Mouse (Mus musculus) gastrocnemius, adult 18-20 months (tissue): ENCODE results near the gene Mrps23. TPM values are rescaled to one million over a fixed set of nuclear protein-coding genes. Genes with fewer than 3 reads are reported as not detected.
"Not testable (repeated sequence)": the region's sequence is repeated elsewhere in the genome, so short reads cannot be mapped to it uniquely, and the experiment has no call there.

Experiments
- DNase-seq: peaks from one replicate; pipeline ENCODE4 v3.0.0; 2021; ENCODE audit warnings: low spot score
- total RNA-seq, 2 experiments: library from RNA; stranded (reverse); gene quantifications; 2 replicates each; pipeline ENCODE4 v1.2.3; 2021

Mrps23 gene
- total RNA-seq, 2 experiments from 2014 or later: 147 to 169 TPM

DNA sequence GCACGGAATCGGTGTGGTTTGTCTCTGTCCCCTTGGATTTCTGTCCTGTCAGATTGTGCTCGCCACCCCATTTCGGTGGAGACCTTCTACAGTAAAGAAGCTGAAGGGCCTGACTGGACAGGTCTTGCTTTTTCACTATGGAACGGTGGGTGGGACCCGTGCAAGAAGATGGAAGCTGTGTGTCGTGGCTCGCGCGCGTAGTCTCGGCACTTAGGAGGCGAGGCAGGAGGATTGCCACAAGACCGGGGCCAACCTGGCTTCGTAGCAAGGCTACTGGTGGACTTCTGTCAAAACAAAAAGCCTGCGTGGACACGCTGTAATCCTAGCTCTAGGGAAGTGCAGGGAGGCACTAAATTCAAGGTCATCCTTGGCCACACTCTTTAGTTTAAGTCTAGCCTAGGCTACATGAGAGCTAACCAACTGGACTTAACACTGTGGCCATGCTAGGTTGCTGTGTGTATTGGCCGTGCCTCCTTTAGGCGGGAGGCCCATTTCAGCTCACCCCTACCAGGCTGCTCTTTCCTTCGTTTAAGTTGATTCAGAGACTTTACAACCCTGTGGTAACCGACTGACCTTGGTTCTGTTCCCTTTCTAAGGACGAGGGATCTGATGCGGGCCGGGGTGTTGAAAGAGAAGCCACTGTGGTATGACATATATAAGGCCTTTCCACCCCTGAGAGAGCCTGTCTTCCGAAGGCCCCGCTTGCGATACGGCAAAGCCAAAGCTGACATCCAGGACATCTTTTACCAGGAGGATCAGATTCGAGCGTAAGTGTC lies 593 bp downstream of the Mrps23 start:
- no peak for DNase-seq

DNA sequence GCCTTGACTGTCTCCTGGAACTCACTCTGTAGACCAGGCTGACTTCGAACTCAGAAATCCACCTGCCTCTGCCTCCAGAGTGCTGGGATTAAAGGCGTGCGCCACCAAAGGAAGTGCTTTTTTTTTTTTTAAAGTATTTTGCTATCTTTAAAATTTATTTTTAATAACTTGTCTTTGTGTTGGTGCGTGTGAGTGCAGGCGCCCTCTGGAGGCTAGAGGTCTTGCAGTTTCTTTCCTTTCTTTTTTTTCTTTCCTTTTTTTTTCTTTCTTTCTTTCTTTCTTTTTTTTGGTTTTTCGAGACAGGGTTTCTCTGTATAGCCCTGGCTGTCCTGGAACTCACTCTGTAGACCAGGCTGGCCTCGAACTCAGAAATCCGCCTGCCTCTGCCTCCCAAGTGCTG lies 2.4 kb downstream of the Mrps23 start:
- DNase-seq: not testable (repeated sequence)

DNA sequence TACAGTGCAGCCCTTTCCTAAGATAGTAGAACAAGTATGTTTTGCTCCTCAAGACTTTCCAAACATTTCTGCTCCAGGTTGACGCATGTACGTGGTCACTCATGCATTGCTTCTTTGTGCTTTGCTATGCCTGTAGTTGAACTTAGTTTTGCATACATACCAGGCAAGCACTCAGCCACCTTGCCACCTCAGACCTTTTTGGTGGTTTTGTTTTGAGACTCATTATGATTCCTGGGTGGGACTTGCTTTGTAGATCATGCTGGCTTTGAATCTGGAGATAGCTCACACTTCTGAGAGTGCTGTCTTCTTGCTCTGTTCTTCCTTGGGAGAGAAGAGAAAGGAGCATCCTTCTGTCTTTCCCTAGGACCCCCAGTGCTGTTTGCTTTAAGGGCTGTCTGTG lies 3.5 kb downstream of the Mrps23 start:
- no peak for DNase-seq

DNA sequence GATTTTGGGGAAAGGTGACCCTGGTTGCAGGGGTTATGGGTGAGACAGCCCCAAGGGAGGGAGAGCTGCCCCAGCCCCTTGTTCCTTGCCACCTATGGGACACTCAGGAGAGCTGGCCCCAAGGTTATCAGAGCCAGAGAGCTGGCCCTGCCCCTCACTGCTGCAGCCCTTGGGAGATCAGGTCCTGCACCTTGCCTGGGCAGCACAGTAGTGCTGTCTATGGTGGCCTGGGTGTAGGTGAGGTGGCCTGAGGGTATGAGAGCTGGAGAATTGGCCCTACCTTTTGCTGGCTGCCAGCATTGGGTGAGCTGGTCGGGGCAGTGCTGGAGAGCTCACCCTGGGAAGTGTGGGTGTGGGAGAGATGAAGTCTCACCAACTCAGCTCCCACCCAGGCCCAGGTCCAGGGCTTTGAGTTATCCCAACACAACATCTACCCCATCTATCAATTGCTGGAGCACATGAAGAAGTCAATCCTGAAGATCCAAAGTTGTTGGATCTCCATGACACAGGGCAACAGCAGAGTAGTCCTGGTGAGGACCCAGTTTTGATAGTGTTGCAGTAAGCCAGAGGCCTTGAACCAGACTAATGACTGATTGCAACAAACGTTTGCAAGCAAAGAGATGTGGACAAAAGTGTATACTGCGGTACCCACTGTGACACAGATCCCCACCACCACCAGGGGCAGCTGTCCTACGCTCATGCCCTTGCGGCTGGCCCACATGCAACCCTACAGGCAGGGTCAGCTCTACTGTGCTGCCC lies 7.8 kb downstream of the Mrps23 start:
- no peak for DNase-seq

DNA sequence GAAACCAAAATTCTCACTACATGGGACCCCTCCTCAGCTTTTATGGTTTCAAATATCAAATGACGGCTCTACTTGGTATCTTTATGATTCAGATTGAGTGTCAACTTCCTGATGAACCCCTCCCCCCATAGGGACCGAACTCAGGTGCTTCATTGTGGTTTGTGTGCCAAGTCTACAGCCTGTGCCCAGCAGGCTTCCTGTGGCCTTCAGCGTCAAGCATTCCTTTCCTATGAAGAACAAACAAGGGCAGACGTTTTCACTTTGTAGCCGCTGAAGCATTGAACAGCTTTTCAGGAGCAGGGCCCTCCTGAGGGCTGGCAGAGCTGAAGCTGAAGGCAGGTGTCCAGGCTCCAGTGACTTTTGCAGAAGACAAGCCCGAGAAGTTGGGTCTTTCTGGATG lies 9.6 kb downstream of the Mrps23 start:
- no peak for DNase-seq

DNA sequence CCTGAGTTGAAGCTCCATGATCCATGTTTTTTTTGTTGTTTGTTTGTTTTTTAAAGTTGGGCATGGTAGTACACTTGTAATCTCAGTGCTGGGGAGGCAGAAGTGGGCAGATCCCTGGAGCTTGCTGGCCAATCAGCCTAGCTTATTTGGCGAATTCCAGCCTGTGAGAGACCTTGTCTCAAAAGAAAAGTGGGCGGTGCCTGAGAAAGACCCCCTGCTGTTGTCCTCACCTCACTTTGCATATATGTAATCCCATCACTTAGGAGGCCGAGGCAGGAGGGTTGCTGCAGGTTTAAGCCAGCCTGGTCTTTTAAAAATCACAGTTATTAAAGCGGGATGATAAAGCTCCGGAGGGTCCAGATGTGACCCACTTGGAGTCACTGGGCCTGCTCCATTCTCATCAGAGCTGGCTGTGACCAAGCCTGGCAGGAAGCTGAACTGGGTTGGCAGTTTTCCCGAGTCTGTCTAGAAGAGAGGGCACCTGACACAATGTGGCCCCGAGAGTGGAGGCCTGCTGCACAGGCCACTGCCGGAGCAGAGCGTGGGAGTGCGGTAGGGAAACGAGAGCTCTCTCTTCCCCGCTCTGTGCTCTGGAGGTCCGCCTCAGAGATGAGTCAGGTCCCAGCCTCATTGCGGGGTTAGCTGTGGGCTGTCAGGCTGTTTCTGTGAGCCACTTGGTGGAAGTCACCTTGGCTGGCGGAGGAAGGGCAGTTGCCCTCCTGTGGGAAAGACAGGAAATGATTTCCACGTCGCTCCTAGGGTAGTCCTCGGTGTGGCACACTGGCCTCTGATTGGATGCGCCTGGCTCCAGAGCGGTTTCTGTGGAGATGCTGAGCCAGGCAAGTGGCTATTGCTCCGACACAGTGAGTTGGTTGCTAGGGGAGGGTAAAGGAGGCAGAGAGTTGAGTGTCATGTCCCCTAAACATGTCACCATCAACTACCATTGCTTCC lies 11.0 kb downstream of the Mrps23 start:
- no peak for DNase-seq

DNA sequence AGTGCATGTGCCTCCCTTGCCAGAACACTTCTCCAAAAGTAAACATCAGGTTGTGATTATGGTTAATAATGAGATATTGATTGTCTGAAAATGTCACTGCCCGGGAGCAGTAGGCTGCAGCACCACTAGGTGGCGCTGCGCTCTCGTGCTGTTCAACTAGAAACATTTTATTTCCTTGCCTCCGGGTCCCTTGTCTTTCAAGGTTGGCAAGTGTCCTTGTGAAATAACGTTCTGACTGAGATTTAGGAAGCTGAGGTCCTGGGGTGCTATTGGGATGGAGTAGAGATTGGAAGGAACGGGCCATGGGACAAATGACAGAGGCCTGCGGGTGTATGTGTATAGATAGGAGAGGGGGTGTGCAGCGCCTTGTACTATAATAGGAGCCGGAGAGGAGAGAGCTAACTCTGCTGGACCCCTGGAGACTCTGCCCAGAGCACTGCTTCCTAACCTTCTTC lies 12.1 kb downstream of the Mrps23 start:
- DNase-seq: no peak

DNA sequence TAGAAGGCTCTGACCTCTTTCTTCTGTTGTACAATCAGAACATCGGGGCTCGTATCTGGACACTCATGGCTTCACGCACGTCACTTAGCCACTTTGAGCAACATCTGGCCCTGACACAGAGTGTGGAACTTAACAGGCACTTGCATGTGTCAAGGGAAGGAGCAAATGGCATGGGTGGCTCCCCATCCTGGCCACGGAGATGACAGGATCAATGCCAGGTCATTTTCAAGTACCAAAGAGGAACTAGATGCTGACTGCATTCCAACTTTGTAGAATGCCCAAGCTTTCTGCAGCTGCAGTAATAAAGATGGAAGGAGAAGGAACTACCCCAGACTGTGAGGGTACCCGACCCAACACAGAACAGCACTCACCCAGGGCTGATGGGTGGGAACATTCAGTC lies 14.0 kb downstream of the Mrps23 start:
- no peak for DNase-seq

DNA sequence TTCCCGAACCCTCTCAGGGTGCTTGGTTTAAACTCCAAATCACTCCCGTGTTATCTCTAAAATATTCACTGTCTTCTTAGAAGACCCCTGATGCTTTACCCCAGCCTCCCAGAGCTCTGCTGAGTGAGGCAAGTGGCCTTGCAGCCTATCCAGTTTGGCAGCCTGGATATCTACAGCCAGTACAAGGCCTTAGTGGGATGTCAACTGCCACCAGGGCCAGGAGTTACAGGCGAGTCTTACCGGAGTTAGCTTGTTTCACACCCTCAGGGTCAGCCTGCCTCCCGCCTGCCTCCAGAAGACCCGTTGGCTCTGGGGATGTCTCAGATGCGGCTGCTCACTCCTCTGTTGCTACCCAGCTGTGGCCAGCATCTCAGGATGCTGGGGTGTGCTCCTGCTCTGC lies 14.4 kb downstream of the Mrps23 start:
- no peak for DNase-seq

DNA sequence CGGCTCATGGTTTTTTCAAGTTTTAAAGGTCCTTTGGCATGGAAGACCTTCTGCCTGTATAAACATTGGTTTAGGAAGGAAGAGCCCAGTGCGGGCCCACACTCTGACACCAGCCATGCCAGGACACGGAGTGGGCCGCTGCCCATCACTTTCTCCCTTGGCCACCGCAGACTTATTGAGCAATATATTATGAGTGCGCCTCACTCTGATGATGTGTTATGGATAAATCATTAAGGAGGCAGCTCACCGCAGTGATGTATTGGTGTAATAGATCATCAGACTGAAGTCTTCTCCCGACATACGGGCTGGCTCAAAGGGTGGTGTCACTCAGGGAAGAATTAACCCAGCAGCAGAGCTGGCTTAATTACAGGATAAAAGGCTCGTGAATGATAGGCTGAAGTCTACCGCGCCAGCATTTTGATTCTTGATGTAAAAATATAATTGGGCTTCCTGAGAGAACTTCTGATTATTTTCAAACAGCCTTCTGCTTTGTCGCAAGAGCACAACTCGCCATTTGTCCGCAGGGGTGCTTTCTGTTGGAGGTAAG lies 17.8 kb downstream of the Mrps23 start:
- no peak for DNase-seq

DNA sequence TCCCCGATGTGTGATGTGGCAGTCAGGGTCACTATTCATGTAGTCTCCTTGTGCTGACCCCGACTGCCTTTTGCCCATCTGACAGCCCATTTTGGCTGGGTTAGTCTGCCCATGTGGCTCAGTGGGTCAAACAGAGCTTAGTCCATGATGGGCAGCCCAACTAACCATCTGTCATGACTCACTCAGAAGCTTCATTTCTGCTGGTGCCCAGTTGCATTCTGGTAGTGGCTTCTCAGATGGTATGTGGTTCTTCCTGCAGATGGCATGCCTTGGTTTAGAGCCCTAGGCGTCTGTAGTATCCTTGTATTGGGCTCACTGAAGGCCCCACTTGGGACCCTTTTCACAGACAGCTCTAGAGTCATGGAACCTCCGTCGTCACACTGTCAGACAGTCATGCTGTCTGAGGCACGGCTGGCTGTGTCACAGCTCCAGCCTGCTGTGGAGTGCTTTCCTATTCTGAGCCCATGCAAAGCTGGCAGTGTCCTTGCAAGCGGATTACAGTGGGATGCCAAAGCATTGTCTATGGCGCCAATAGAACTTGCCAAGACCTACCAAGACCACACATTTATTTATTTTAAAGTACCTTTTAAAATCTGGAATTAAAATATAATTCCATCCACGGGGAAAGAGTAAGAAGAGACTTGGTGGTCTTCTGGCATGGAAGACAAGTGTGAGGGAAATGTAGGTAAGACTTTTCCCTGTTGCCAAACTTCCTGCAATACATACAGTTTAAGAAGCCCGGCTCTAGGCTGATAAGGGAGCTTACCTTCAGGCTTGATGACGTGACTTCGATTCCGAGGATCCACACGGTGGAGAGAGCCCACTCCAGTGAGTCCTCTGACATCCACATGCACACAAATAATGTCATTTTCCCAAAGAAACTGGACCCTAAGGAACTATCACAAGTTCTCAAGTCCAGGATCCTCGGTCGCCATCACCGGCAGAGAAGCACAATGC lies 23.1 kb downstream of the Mrps23 start:
- DNase-seq: no peak

DNA sequence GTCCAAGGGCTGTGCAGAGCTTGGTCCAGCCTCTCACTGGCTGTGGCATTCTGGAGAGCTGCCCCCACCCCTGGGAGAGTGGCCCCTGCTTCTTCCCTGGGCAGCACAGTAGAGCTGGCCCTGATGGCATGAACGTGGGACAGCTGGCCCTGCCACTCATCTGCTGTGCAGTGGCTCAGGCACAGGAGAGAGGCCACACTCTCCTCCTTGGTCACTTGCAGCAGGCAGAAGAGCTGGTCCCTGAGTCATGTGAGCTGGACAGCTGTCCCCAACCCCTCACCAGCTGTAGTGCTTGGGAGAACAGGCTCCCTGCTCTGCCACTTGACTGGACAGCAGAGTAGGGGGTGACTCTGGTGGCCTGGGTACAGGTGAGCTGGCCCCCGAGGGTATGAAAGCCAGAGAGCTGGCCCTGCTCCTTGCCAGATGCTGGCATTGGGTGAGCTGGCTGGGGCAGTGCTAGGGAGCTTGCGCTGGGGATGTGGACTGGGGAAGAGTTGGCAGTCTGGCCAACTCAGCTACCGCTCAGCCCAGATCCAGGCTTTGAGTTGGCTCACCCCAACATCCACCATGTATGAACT lies 27.1 kb downstream of the Mrps23 start:
- DNase-seq: peak; percentile 83

DNA sequence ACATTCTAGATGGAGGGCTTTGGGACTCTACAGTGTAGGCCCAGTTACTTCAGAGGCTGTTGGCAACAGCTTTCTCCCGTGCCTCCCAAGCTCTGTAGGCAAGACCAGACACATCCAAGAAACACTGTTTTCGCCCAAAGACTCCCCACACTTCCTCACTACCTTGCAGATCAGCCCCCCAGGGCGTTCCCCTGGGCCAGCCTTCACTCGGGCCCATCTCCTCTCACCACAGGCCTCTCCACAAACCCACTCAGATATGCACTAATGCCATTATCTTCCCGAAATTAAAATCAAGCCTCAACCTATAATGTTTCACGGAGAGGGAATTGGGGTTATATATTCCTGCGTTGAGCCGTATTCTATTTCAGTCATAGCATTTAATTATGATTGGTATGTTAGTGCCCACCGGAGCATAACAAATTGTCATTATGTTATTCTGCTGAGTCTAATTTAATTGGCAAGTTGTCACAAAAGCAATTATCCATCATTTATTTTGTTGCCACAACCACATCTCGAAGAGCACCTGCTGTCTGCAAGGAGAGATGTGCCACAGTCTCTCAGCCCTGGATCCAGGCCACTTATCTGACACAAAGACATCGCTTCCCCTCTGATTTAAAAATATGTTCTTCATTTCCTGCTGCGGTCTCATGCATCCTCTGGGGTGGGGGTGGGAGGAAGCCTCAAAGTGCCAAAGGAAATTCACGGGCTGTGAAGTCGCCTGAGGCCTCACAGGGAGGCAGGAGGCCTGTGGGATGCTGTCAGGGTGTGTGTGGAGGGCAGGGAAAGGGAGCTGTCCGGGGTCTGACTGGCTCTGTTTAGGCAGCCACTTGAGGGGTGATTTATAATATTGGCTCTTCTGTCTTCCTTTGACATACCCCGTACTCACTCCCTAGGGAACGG lies 29.6 kb downstream of the Mrps23 start:
- DNase-seq: no peak

DNA sequence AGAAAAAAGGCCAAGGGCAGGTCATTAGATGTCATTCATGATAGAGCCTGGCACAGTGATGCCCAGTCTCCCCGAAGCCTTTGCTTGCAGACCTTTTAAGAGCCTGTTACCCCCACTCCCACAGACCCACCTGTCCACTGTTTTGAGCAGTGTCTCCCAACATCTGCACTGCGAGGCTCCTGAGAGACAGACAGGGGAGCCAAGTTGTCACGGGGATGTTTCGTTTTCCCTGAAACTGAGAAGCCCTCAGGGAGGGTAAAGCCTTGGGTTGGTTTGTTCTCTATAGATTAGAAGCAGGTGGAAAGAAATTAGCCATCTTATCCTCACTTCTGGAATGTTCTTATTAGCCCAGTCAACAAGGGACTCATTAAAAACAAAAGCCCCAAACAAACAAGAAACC lies 30.6 kb downstream of the Mrps23 start:
- DNase-seq: peak; percentile 39

DNA sequence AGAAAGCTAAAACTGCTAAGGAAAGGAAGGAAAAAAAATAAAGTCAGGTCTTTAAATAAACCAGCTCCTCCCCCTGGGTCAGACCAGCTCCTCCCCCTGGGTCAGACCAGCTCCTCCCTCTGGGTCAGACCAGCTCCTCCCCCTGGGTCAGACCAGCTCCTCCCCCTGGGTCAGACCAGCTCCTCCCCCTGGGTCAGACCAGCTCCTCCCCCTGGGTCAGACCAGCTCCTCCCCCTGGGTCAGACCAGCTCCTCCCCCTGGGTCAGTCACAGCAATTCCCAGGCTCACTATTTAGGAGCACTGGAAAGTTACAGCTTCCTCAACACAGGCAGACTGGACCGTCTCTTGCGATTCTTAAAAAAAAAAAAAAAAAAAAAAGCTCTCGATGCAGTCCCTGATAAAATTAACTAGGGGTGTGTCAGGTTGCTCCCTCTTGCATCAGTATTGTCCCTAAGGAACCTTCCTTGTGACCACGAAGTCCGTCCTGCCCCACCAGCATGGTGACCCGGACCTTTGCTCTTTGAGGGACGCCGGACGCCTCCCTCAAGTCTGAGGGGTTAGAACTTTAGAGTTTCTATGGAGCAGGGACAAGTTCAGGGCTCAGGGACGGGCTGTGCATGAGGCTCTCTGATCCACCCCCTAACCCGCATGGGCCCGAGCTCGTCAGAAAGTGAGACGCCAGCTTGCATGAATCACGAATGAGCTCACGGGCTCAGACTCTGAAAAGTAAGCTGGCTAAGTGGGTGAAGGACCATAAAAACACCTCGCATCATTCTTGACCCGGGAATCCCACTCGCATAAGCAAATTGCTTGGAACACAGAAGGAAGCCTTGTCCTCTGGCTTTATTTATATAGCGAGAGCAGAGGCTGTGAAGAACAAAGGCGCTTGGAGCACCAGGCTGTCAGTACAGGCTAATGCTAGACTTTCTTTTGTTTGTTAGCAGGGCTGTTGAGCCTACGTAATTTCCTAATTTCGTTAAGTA lies 31.3 kb downstream of the Mrps23 start:
- DNase-seq: peak; percentile 79

DNA sequence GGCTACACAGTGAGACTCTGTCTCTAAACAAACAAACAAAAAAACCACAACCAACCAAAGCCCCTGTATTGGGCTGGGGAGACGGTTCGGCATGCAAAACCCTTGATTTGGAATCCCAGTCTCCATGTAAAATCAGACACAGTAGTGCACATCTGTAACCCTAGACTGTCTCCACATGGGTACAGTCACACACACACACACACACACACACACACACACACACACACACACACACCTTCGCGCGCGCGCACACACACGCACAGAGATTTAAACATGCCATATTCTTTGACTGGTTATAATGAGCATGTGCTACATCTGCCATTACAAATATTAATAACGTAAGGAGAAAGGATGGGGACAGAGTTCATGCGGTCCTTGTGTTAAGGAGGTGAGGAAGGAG lies 36.1 kb downstream of the Mrps23 start:
- DNase-seq: no peak

DNA sequence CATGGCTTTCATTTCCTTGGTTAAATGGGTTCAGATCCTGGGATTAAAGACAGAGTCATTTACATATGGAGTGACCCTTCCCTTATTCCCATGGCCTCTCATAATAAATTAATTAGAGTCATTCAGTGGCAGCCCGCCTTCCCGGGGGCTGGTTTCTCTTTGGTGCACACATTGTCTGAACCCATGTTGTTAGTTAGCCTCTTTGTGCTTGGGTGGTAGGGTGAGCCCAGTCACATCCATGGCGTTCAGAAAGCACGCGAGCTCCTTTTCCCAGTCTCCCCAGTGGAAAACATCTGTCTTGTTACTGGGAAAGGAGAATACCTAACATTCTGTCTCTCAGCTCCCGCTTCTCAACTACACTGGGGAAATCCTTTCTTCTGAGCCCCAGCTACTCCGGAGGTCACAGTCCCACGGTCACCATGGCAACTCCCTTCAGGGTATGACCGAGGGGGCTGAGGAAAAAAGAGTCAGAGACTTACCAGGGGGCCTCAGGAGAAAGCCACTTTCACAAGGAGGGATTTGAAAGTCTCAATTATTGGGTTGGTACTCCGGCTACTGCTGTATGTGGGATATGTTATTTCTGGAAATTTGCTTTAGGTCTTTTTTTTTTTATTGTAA lies 36.7 kb downstream of the Mrps23 start:
- DNase-seq: no peak
